Mouse (Mus musculus) kidney, embryonic 16.5 days (tissue): ENCODE data around the gene Flt1. TPM values are rescaled to one million over a fixed set of nuclear protein-coding genes. Genes with fewer than 3 reads are reported as not detected.

ENCODE experiments used
- ATAC-seq: fragments of 200-750 bp; cut with Nextera tagmentation; 2 replicates; pipeline ENCODE4 v1.8.0; 2017; ENCODE audit warnings: moderate TSS enrichment; ENCODE audit not compliant: low FRiP score, low TSS enrichment
- H3K27ac ChIP-seq: fragments of 300-500 bp; sonication (generic); 2 replicates; pipeline ENCODE4 v1.5.1; 2014; ENCODE audit warnings: low read length
- H3K27me3 ChIP-seq: fragments of 300-500 bp; sonication (generic); 2 replicates; pipeline ENCODE4 v1.6.1; 2014; ENCODE audit warnings: low read length, control low read depth, mixed read lengths; ENCODE audit not compliant: insufficient read depth
- H3K36me3 ChIP-seq: fragments of 300-500 bp; sonication (generic); 2 replicates; pipeline ENCODE4 v1.6.1; 2014; ENCODE audit warnings: low read length, control low read depth, mixed read lengths; ENCODE audit not compliant: insufficient read depth
- H3K4me1 ChIP-seq: fragments of 300-500 bp; sonication (generic); 2 replicates; pipeline ENCODE4 v1.6.1; 2014; ENCODE audit warnings: low read length, control low read depth, mixed read lengths; ENCODE audit not compliant: insufficient read depth
- H3K4me2 ChIP-seq: fragments of 300-500 bp; sonication (generic); replicated peaks from 2 replicates; pipeline ENCODE4 v1.6.1; 2014; ENCODE audit warnings: low read depth, low read length
- H3K4me3 ChIP-seq: fragments of 300-500 bp; sonication (generic); 2 replicates; pipeline ENCODE4 v1.5.1; 2014; ENCODE audit warnings: mild to moderate bottlenecking, low read length
- H3K9ac ChIP-seq: fragments of 300-500 bp; sonication (generic); replicated peaks from 2 replicates; pipeline ENCODE4 v1.6.1; 2014; ENCODE audit warnings: low read length
- H3K9me3 ChIP-seq: fragments of 300-500 bp; sonication (generic); 2 replicates; pipeline ENCODE4 v1.6.1; 2016; ENCODE audit warnings: low read length, control low read depth
- WGBS: fragments of 180-500 bp; shearing (Covaris S2); extraction: QIAGEN DNeasy Blood & Tissue Kit; methylation state at CpG from one replicate; pipeline ENCODE4 v1.1.7; 2014; 5-methylcytosine and 5-hydroxymethylcytosine counted together
- polyA plus RNA-seq: library from polyadenylated mRNA; unstranded; fragments of >200 nt; fragmentation: Nextera tagmentation; extraction: Ambion mirVana; gene quantifications from 2 replicates; pipeline ENCODE4 v1.2.1, GENCODE M21; 2015

Gene Flt1
- polyA plus RNA-seq, 1 experiment from 2014 or later, result 19.7 TPM

GRCm38 (mm10) chr5:147726701-147727393 is 1.0 kb upstream of the Flt1 start:
- H3K4me3 ChIP-seq, result peak overlapping the region; percentile 54
- H3K9me3 ChIP-seq, result no peaks in the 10 kb centered on the region
- peaks cover 20% of the 10 kb centered on the region for H3K4me1 ChIP-seq
- 2% methylated on average over 18 of the region's 18 CpGs for WGBS
- H3K9ac ChIP-seq, result peak overlapping the region; percentile 40; the same call in 1 of the 2 replicates
- ATAC-seq, result no peak
- H3K27me3 ChIP-seq, result peaks cover 87% of the 10 kb centered on the region
- no peak overlapping the region for H3K27ac ChIP-seq
- H3K36me3 ChIP-seq, result no peaks in the 10 kb centered on the region
- H3K4me2 ChIP-seq, result peak overlapping the region; percentile 69

GRCm38 (mm10) chr5:147724945-147725830 is 623 bp downstream of the Flt1 start:
- H3K36me3 ChIP-seq, result no peaks in the 10 kb centered on the region
- H3K4me3 ChIP-seq, result peak overlapping the region; percentile 54
- H3K4me1 ChIP-seq, result peaks cover 20% of the 10 kb centered on the region
- H3K9ac ChIP-seq, result peak overlapping the region; percentile 40
- no peaks in the 10 kb centered on the region for H3K9me3 ChIP-seq
- H3K27ac ChIP-seq, result peak overlapping the region; percentile 61; the same call in 1 of the 2 replicates
- peak overlapping the region; percentile 69 for H3K4me2 ChIP-seq
- under 1% methylated on average over 68 of the region's 69 CpGs for WGBS
- peaks cover 91% of the 10 kb centered on the region for H3K27me3 ChIP-seq
- ATAC-seq, result peak; percentile 68

- no peak overlapping the region for H3K27ac ChIP-seq
- 1% methylated on average over 14 of the region's 14 CpGs for WGBS
- peaks cover 20% of the 10 kb centered on the region for H3K4me1 ChIP-seq
- no peaks in the 10 kb centered on the region for H3K36me3 ChIP-seq
- H3K27me3 ChIP-seq, result peaks cover 90% of the 10 kb centered on the region
- peak overlapping the region; percentile 69; the same call in 1 of the 2 replicates for H3K4me2 ChIP-seq
- ATAC-seq, result no peak
- H3K9ac ChIP-seq, result 0 out of 2 replicates have a peak overlapping the region, but pooled peaks have one; percentile 40
- H3K4me3 ChIP-seq, result peak overlapping the region; percentile 54
- H3K9me3 ChIP-seq, result no peaks in the 10 kb centered on the region
Measured at GRCm38 (mm10) chr5:147724391-147724790, 1.4 kb downstream of the Flt1 start.

GRCm38 (mm10) chr5:147723811-147724210 is 2.0 kb downstream of the Flt1 start:
- no peak overlapping the region for H3K27ac ChIP-seq
- no peaks in the 10 kb centered on the region for H3K36me3 ChIP-seq
- no peak for ATAC-seq
- peaks cover 20% of the 10 kb centered on the region for H3K4me1 ChIP-seq
- peak overlapping the region; percentile 37 for H3K4me3 ChIP-seq
- H3K27me3 ChIP-seq, result peaks cover 90% of the 10 kb centered on the region
- WGBS, result 4% methylated on average over 17 of the region's 17 CpGs
- peak overlapping the region; percentile 32 for H3K9ac ChIP-seq
- peak overlapping the region; percentile 4; the same call in 1 of the 2 replicates for H3K4me2 ChIP-seq
- no peaks in the 10 kb centered on the region for H3K9me3 ChIP-seq

- H3K4me2 ChIP-seq, result no peak overlapping the region; the same call in 1 of the 2 replicates
- no peak overlapping the region for H3K27ac ChIP-seq
Measured at GRCm38 (mm10) chr5:147721438-147721837, 4.4 kb downstream of the Flt1 start.

GRCm38 (mm10) chr5:147718335-147718734 is 7.5 kb downstream of the Flt1 start:
- H3K27me3 ChIP-seq, result peaks cover 56% of the 10 kb centered on the region
- 85% methylated on average over 7 of the region's 7 CpGs for WGBS
- no peaks in the 10 kb centered on the region for H3K4me1 ChIP-seq
- H3K9ac ChIP-seq, result no peak overlapping the region
- H3K4me3 ChIP-seq, result no peak overlapping the region
- no peak for ATAC-seq
- no peaks in the 10 kb centered on the region for H3K36me3 ChIP-seq
- no peak overlapping the region for H3K4me2 ChIP-seq
- H3K27ac ChIP-seq, result no peak overlapping the region
- no peaks in the 10 kb centered on the region for H3K9me3 ChIP-seq

More at GRCm38 (mm10) chr5:147721438-147721837, 4.4 kb downstream of the Flt1 start:
- H3K36me3 ChIP-seq, result no peaks in the 10 kb centered on the region
- no peak overlapping the region for H3K9ac ChIP-seq
- WGBS, result 14% methylated on average over 8 of the region's 8 CpGs
- peaks cover 83% of the 10 kb centered on the region for H3K27me3 ChIP-seq
- peaks cover 19% of the 10 kb centered on the region for H3K4me1 ChIP-seq
- no peak overlapping the region for H3K4me3 ChIP-seq
- ATAC-seq, result no peak
- no peaks in the 10 kb centered on the region for H3K9me3 ChIP-seq

- 72% methylated on average over 15 of the region's 15 CpGs for WGBS
- no peaks in the 10 kb centered on the region for H3K9me3 ChIP-seq
- no peak overlapping the region for H3K4me3 ChIP-seq
- H3K4me1 ChIP-seq, result no peaks in the 10 kb centered on the region
- peaks cover 48% of the 10 kb centered on the region for H3K27me3 ChIP-seq
- no peak for ATAC-seq
- H3K27ac ChIP-seq, result no peak overlapping the region
- H3K9ac ChIP-seq, result no peak overlapping the region
- H3K36me3 ChIP-seq, result no peaks in the 10 kb centered on the region
- H3K4me2 ChIP-seq, result no peak overlapping the region
Measured at GRCm38 (mm10) chr5:147716697-147717217, 9.1 kb downstream of the Flt1 start.

GRCm38 (mm10) chr5:147716276-147716675 is 9.5 kb downstream of the Flt1 start:
- Histone ChIP-seq H3K4me2 (no peak overlapping the region), H3K27ac (no peak overlapping the region), H3K36me3 (no peaks in the 10 kb centered on the region), H3K4me1 (no peaks in the 10 kb centered on the region), H3K9ac (no peak overlapping the region), H3K4me3 (no peak overlapping the region), H3K9me3 (no peaks in the 10 kb centered on the region), H3K27me3 (peaks cover 48% of the 10 kb centered on the region)
- 80% methylated on average over 9 of the region's 9 CpGs for WGBS
- ATAC-seq, result no peak

- Histone ChIP-seq H3K27me3 (peaks cover 41% of the 10 kb centered on the region), H3K4me3 (no peak overlapping the region), H3K36me3 (no peaks in the 10 kb centered on the region), H3K27ac (no peak overlapping the region), H3K9me3 (no peaks in the 10 kb centered on the region), H3K4me1 (no peaks in the 10 kb centered on the region), H3K9ac (no peak overlapping the region), H3K4me2 (no peak overlapping the region)
- no peak for ATAC-seq
- WGBS, result 54% methylated on average over 13 of the region's 13 CpGs
Measured at GRCm38 (mm10) chr5:147715391-147715790, 10.4 kb downstream of the Flt1 start.
